Mouse (Mus musculus) hindbrain, embryonic 11.5 days (tissue): ENCODE measurements around the gene Bricd5. TPM values are rescaled to one million over a fixed set of nuclear protein-coding genes. Genes with fewer than 3 reads are reported as not detected.

ENCODE experiments used
- ATAC-seq: fragments of 200-750 bp; cut with Nextera tagmentation; 2 replicates; pipeline ENCODE4 v1.8.0; 2017; ENCODE audit warnings: mild to moderate bottlenecking, moderate TSS enrichment, moderate library complexity; ENCODE audit not compliant: low FRiP score
- DNase-seq: peaks from one replicate; pipeline ENCODE4 v3.0.0-alpha.2; 2015; ENCODE audit warnings: low spot score
- H3K27ac ChIP-seq: fragments of 300-500 bp; sonication (generic); 2 replicates; pipeline ENCODE4 v1.5.1; 2014; ENCODE audit warnings: mild to moderate bottlenecking, low read depth, low read length
- H3K27me3 ChIP-seq: fragments of 300-500 bp; sonication (generic); 2 replicates; pipeline ENCODE4 v1.6.1; 2014; ENCODE audit warnings: mild to moderate bottlenecking, low read length, moderate library complexity, mixed read lengths; ENCODE audit not compliant: control insufficient read depth, insufficient read depth
- H3K36me3 ChIP-seq: fragments of 300-500 bp; sonication (generic); 2 replicates; pipeline ENCODE4 v1.6.1; 2014; ENCODE audit warnings: mild to moderate bottlenecking, low read length, moderate library complexity, mixed read lengths; ENCODE audit not compliant: control insufficient read depth, insufficient read depth
- H3K4me1 ChIP-seq: fragments of 300-500 bp; sonication (generic); replicated peaks from 2 replicates; pipeline ENCODE4 v1.6.1; 2014; ENCODE audit warnings: low read length, mixed read lengths; ENCODE audit not compliant: control insufficient read depth, insufficient read depth
- H3K4me2 ChIP-seq: fragments of 300-500 bp; sonication (generic); replicated peaks from 2 replicates; pipeline ENCODE4 v1.6.1; 2014; ENCODE audit warnings: mild to moderate bottlenecking, low read depth, low read length
- H3K4me3 ChIP-seq: fragments of 300-500 bp; sonication (generic); 2 replicates; pipeline ENCODE4 v1.5.1; 2014; ENCODE audit warnings: low read depth, low read length
- H3K9ac ChIP-seq: fragments of 300-500 bp; sonication (generic); 2 replicates; pipeline ENCODE4 v1.6.1; 2014; ENCODE audit warnings: low read depth, low read length
- H3K9me3 ChIP-seq: fragments of 300-500 bp; sonication (generic); 2 replicates; pipeline ENCODE4 v1.6.1; 2016; ENCODE audit warnings: low read length; ENCODE audit not compliant: control insufficient read depth
- WGBS: fragments of 180-500 bp; shearing (Covaris S2); extraction: QIAGEN DNeasy Blood & Tissue Kit; methylation state at CpG from one replicate; pipeline ENCODE4 v1.1.7; 2014; 5-methylcytosine and 5-hydroxymethylcytosine counted together
- polyA plus RNA-seq: library from polyadenylated mRNA; unstranded; fragments of >200 nt; fragmentation: Nextera tagmentation; extraction: Ambion mirVana; gene quantifications from 2 replicates; pipeline ENCODE4 v1.2.1, GENCODE M21; 2014

The Bricd5 gene
- polyA plus RNA-seq, 1 experiment from 2014 or later, result 0.86 TPM

DNA sequence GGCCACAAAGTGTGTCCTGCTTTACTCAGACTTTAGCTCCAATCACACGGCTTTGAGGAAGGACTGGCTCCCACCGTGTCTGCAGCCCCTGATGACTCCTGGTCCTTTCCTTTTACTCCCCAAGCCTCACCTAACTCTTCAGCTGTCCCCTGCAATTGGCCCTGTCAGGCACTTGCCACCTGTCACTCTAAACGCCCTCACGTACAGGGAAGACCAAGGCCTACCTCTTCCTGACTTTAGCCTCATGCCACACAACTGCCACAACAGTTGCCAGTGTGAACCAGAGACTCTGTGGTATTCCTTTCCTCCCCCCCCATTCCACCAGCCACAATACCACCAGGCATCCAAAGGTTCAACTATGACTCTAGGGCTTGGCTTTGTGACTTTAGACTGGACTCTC, 46.8 kb downstream of the Bricd5 start:
- no peak for ATAC-seq
- 90% methylated on average over 4 of the region's 4 CpGs for WGBS
- DNase-seq, result no peak
- H3K27ac ChIP-seq, result no peak overlapping the region
- no peaks in the 10 kb centered on the region for H3K27me3 ChIP-seq
- H3K4me2 ChIP-seq, result no peak overlapping the region
- H3K4me1 ChIP-seq, result no peaks in the 10 kb centered on the region
- peaks cover 2% of the 10 kb centered on the region; the same call in 1 of the 2 replicates for H3K36me3 ChIP-seq
- H3K9me3 ChIP-seq, result no peaks in the 10 kb centered on the region
- no peak overlapping the region for H3K4me3 ChIP-seq
- H3K9ac ChIP-seq, result no peak overlapping the region

DNA sequence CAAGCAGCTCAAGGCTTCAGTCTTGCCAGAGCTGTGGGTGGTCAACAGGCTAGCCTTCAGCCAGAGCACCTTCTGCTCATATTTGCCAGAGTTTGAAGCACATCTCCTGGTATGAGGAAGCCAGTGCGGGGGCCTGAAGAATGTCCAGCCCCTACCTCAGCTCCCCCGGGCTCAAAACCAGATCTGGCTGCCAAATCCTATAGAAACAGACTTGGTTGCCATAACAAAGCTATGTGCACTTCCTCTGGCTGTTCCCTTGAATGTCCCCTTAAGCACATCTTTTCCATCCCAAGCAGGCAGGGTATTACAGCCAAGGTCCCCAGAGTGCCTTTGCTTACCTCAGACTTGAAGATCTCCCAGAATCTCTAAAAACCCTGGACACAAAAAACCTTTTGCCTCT, 51.0 kb downstream of the Bricd5 start:
- ATAC-seq, result no peak
- Histone ChIP-seq H3K9me3 (no peaks in the 10 kb centered on the region), H3K36me3 (no peaks in the 10 kb centered on the region), H3K9ac (no peak overlapping the region), H3K4me2 (no peak overlapping the region), H3K4me1 (peaks cover 12% of the 10 kb centered on the region), H3K27ac (no peak overlapping the region), H3K27me3 (no peaks in the 10 kb centered on the region), H3K4me3 (no peak overlapping the region)
- DNase-seq, result no peak
- WGBS, result 87% methylated on average over 2 of the region's 2 CpGs

Other genes starting within 250 kb of the Bricd5 start
- 63.6 and 71.7 TPM in 2 replicates for gene Ccnf, start 222.4 kb upstream of the Bricd5 start, polyA plus RNA-seq
- not detected in 2 replicates for gene Abca17, start 122.8 kb upstream of the Bricd5 start, polyA plus RNA-seq
- 11.8 and 14.1 TPM in 2 replicates for gene Abca3, start 121.9 kb upstream of the Bricd5 start, polyA plus RNA-seq
- gene Rnps1, start 59.3 kb upstream of the Bricd5 start, polyA plus RNA-seq, result 360 and 364 TPM in 2 replicates
- gene Eci1, start 47.2 kb upstream of the Bricd5 start, polyA plus RNA-seq, result 63.9 and 69.8 TPM in 2 replicates
- gene Dnase1l2, start 30.8 kb upstream of the Bricd5 start, polyA plus RNA-seq, result 2.6 and 3.2 TPM in 2 replicates
- gene E4f1, start 3.6 kb upstream of the Bricd5 start, polyA plus RNA-seq, result 17.5 and 19.9 TPM in 2 replicates
- gene Pgp, start 3.5 kb upstream of the Bricd5 start, polyA plus RNA-seq, result 60.1 and 64.6 TPM in 2 replicates
- 27.8 and 37.7 TPM in 2 replicates for gene Mlst8, start 5.2 kb downstream of the Bricd5 start, polyA plus RNA-seq
- 6.4 and 9.2 TPM in 2 replicates for gene Caskin1, start 14.7 kb downstream of the Bricd5 start, polyA plus RNA-seq
- gene Traf7, start 54.1 kb downstream of the Bricd5 start, polyA plus RNA-seq, result 65.8 and 71.1 TPM in 2 replicates
- 1.8 and 2.8 TPM in 2 replicates for gene Rab26, start 60.3 kb downstream of the Bricd5 start, polyA plus RNA-seq
- 16.0 and 22.2 TPM in 2 replicates for gene Pkd1, start 76.0 kb downstream of the Bricd5 start, polyA plus RNA-seq
- 46.5 and 53.6 TPM in 2 replicates for gene Tsc2, start 158.7 kb downstream of the Bricd5 start, polyA plus RNA-seq
- 12.0 and 16.2 TPM in 2 replicates for gene Nthl1, start 158.8 kb downstream of the Bricd5 start, polyA plus RNA-seq
- 36.0 and 36.3 TPM in 2 replicates for gene Slc9a3r2, start 176.4 kb downstream of the Bricd5 start, polyA plus RNA-seq
- gene Npw, start 184.6 kb downstream of the Bricd5 start, polyA plus RNA-seq, result not detected in 2 replicates
- 24.7 and 24.8 TPM in 2 replicates for gene Zfp598, start 195.8 kb downstream of the Bricd5 start, polyA plus RNA-seq
- gene Syngr3, start 216.1 kb downstream of the Bricd5 start, polyA plus RNA-seq, result 11.9 and 12.1 TPM in 2 replicates
- gene Gfer, start 222.3 kb downstream of the Bricd5 start, polyA plus RNA-seq, result 44.3 and 47.5 TPM in 2 replicates
- gene Noxo1, start 222.3 kb downstream of the Bricd5 start, polyA plus RNA-seq, result 1.5 and 1.7 TPM in 2 replicates
- 83.7 and 101 TPM in 2 replicates for gene Tbl3, start 233.8 kb downstream of the Bricd5 start, polyA plus RNA-seq
- not detected in 2 replicates for gene Rnf151, start 244.2 kb downstream of the Bricd5 start, polyA plus RNA-seq
- 1,264 and 1,299 TPM in 2 replicates for gene Rps2, start 244.2 kb downstream of the Bricd5 start, polyA plus RNA-seq